Mouse (Mus musculus): ENCODE data around the gene Gm9376. TPM values are rescaled to one million over a fixed set of nuclear protein-coding genes. Genes with fewer than 3 reads are reported as not detected.

The Gm9376 gene
- polyA plus RNA-seq, 1 experiment from 2014 or later: not detected

- H3K4me1 ChIP-seq (ENCODE audit: control insufficient read depth, insufficient read depth, low read length): 0 out of 2 replicates have a peak, but pooled peaks cover 8% of the 10 kb centered on the region
Measured at GRCm38 (mm10) chr14:118235361-118235972, 31.3 kb upstream of the Gm9376 start.

GRCm38 (mm10) chr14:118235973-118236885 lies 30.5 kb upstream of the Gm9376 start:
- H3K27ac ChIP-seq (replicated peaks; ENCODE audit: low read depth, low read length): peak overlapping the region; percentile 89
- H3K4me2 ChIP-seq (ENCODE audit: low read length): peak overlapping the region; percentile 84
- H3K4me3 ChIP-seq (replicated peaks; ENCODE audit: low read depth, low read length): peak overlapping the region; percentile 65
- no peaks in the 10 kb centered on the region for H3K36me3 ChIP-seq (ENCODE audit: control insufficient read depth, insufficient read depth, low read length)
- peak overlapping the region; percentile 80 for H3K9ac ChIP-seq (replicated peaks; ENCODE audit: low read length)
- DNase-seq: peak; percentile 84
- H3K9me3 ChIP-seq (ENCODE audit: control insufficient read depth, low read length): no peaks in the 10 kb centered on the region
- H3K4me1 ChIP-seq (ENCODE audit: control insufficient read depth, insufficient read depth, low read length): 0 out of 2 replicates have a peak, but pooled peaks cover 8% of the 10 kb centered on the region
- peaks cover 26% of the 10 kb centered on the region for H3K27me3 ChIP-seq (ENCODE audit: control insufficient read depth, insufficient read depth, low read length)
- under 1% methylated on average over 73 of the region's 73 CpGs for WGBS
- ATAC-seq (ENCODE audit: low FRiP score, low TSS enrichment): peak; percentile 70

More at GRCm38 (mm10) chr14:118235361-118235972, 31.3 kb upstream of the Gm9376 start:
- Histone ChIP-seq H3K27me3 (ENCODE audit: control insufficient read depth, insufficient read depth, low read length) (peaks cover 30% of the 10 kb centered on the region), H3K36me3 (ENCODE audit: control insufficient read depth, insufficient read depth, low read length) (no peaks in the 10 kb centered on the region), H3K4me2 (ENCODE audit: low read length) (peak overlapping the region; percentile 84), H3K9ac (replicated peaks; ENCODE audit: low read length) (peak overlapping the region; percentile 80), H3K4me3 (replicated peaks; ENCODE audit: low read depth, low read length) (peak overlapping the region; percentile 65), H3K27ac (replicated peaks; ENCODE audit: low read depth, low read length) (peak overlapping the region; percentile 89), H3K9me3 (ENCODE audit: control insufficient read depth, low read length) (no peaks in the 10 kb centered on the region)
- WGBS: under 1% methylated on average over 61 of the region's 62 CpGs
- peak; percentile 74 for DNase-seq
- no peak for ATAC-seq (ENCODE audit: low FRiP score, low TSS enrichment)

- DNase-seq: peak; percentile 88
Measured at GRCm38 (mm10) chr14:118236886-118237289, 29.9 kb upstream of the Gm9376 start, which contains the start of gene Sox21. TSS of gene Sox21 (minus strand) at chr14:118237030.

GRCm38 (mm10) chr14:118237786-118238185 lies 29.0 kb upstream of the Gm9376 start:
- peak overlapping the region; percentile 65 for H3K4me3 ChIP-seq (replicated peaks; ENCODE audit: low read depth, low read length)
- 0 out of 2 replicates have a peak, but pooled peaks cover 8% of the 10 kb centered on the region for H3K4me1 ChIP-seq (ENCODE audit: control insufficient read depth, insufficient read depth, low read length)
- peaks cover 2% of the 10 kb centered on the region for H3K9me3 ChIP-seq (ENCODE audit: control insufficient read depth, low read length)
- peak overlapping the region; percentile 38; the same call in 1 of the 2 replicates for H3K9ac ChIP-seq (replicated peaks; ENCODE audit: low read length)
- WGBS: 3% methylated on average over 6 of the region's 6 CpGs
- H3K27ac ChIP-seq (replicated peaks; ENCODE audit: low read depth, low read length): no peak overlapping the region
- DNase-seq: peak; percentile 31
- peaks cover 22% of the 10 kb centered on the region for H3K27me3 ChIP-seq (ENCODE audit: control insufficient read depth, insufficient read depth, low read length)
- ATAC-seq (ENCODE audit: low FRiP score, low TSS enrichment): no peak
- peak overlapping the region; percentile 84 for H3K4me2 ChIP-seq (ENCODE audit: low read length)
- H3K36me3 ChIP-seq (ENCODE audit: control insufficient read depth, insufficient read depth, low read length): no peaks in the 10 kb centered on the region

More at GRCm38 (mm10) chr14:118236886-118237289, 29.9 kb upstream of the Gm9376 start, which contains the start of gene Sox21:
- H3K4me1 ChIP-seq (ENCODE audit: control insufficient read depth, insufficient read depth, low read length): 0 out of 2 replicates have a peak, but pooled peaks cover 8% of the 10 kb centered on the region
- peak within 1 kb of the TSS; percentile 80 for H3K9ac ChIP-seq (replicated peaks; ENCODE audit: low read length)
- no peaks in the 10 kb centered on the region; the same call in 1 of the 2 replicates for H3K9me3 ChIP-seq (ENCODE audit: control insufficient read depth, low read length)
- H3K27me3 ChIP-seq (ENCODE audit: control insufficient read depth, insufficient read depth, low read length): peaks cover 26% of the 10 kb centered on the region
- peak within 1 kb of the TSS; percentile 84 for H3K4me2 ChIP-seq (ENCODE audit: low read length)
- H3K27ac ChIP-seq (replicated peaks; ENCODE audit: low read depth, low read length): peak within 1 kb of the TSS; percentile 89
- no peaks in the 10 kb centered on the region for H3K36me3 ChIP-seq (ENCODE audit: control insufficient read depth, insufficient read depth, low read length)
- WGBS: under 1% methylated on average over 34 of the region's 34 CpGs
- peak; percentile 83 for ATAC-seq (ENCODE audit: low FRiP score, low TSS enrichment)
- H3K4me3 ChIP-seq (replicated peaks; ENCODE audit: low read depth, low read length): peak within 1 kb of the TSS; percentile 65

GRCm38 (mm10) chr14:118239351-118239750 lies 27.4 kb upstream of the Gm9376 start:
- 8% methylated on average over 8 of the region's 8 CpGs for WGBS
- Histone ChIP-seq H3K27ac (replicated peaks; ENCODE audit: low read depth, low read length) (no peak overlapping the region), H3K4me1 (ENCODE audit: control insufficient read depth, insufficient read depth, low read length) (0 out of 2 replicates have a peak, but pooled peaks cover 8% of the 10 kb centered on the region), H3K36me3 (ENCODE audit: control insufficient read depth, insufficient read depth, low read length) (no peaks in the 10 kb centered on the region), H3K9ac (replicated peaks; ENCODE audit: low read length) (no peak overlapping the region), H3K4me3 (replicated peaks; ENCODE audit: low read depth, low read length) (no peak overlapping the region), H3K27me3 (ENCODE audit: control insufficient read depth, insufficient read depth, low read length) (peaks cover 18% of the 10 kb centered on the region), H3K9me3 (ENCODE audit: control insufficient read depth, low read length) (peaks cover 17% of the 10 kb centered on the region), H3K4me2 (ENCODE audit: low read length) (peak overlapping the region; percentile 43)
- peak; percentile 46 for DNase-seq
- ATAC-seq (ENCODE audit: low FRiP score, low TSS enrichment): no peak

GRCm38 (mm10) chr14:118241416-118241815 lies 25.3 kb upstream of the Gm9376 start:
- 96% methylated on average over 2 of the region's 2 CpGs for WGBS
- Histone ChIP-seq H3K27ac (replicated peaks; ENCODE audit: low read depth, low read length) (no peak overlapping the region), H3K4me1 (ENCODE audit: control insufficient read depth, insufficient read depth, low read length) (no peaks in the 10 kb centered on the region), H3K27me3 (ENCODE audit: control insufficient read depth, insufficient read depth, low read length) (peaks cover 12% of the 10 kb centered on the region), H3K9me3 (ENCODE audit: control insufficient read depth, low read length) (peaks cover 19% of the 10 kb centered on the region), H3K9ac (replicated peaks; ENCODE audit: low read length) (no peak overlapping the region), H3K4me3 (replicated peaks; ENCODE audit: low read depth, low read length) (no peak overlapping the region), H3K4me2 (ENCODE audit: low read length) (no peak overlapping the region), H3K36me3 (ENCODE audit: control insufficient read depth, insufficient read depth, low read length) (no peaks in the 10 kb centered on the region)
- ATAC-seq (ENCODE audit: low FRiP score, low TSS enrichment) (no peak), DNase-seq (no peak)

- no peak overlapping the region for H3K4me2 ChIP-seq (ENCODE audit: low read length)
- no peak overlapping the region for H3K9ac ChIP-seq (replicated peaks; ENCODE audit: low read length)
- 94% methylated on average over 6 of the region's 6 CpGs for WGBS
- H3K4me1 ChIP-seq (ENCODE audit: control insufficient read depth, insufficient read depth, low read length): no peaks in the 10 kb centered on the region
- no peaks in the 10 kb centered on the region for H3K36me3 ChIP-seq (ENCODE audit: control insufficient read depth, insufficient read depth, low read length)
- H3K27me3 ChIP-seq (ENCODE audit: control insufficient read depth, insufficient read depth, low read length): no peaks in the 10 kb centered on the region
- ATAC-seq (ENCODE audit: low FRiP score, low TSS enrichment) (no peak), DNase-seq (no peak)
- H3K4me3 ChIP-seq (replicated peaks; ENCODE audit: low read depth, low read length): no peak overlapping the region
- H3K27ac ChIP-seq (replicated peaks; ENCODE audit: low read depth, low read length): no peak overlapping the region
- H3K9me3 ChIP-seq (ENCODE audit: control insufficient read depth, low read length): no peaks in the 10 kb centered on the region
Measured at GRCm38 (mm10) chr14:118253381-118253780, 13.4 kb upstream of the Gm9376 start.

GRCm38 (mm10) chr14:118268849-118269248 lies 2.1 kb downstream of the Gm9376 start:
- Histone ChIP-seq H3K36me3 (ENCODE audit: control insufficient read depth, insufficient read depth, low read length) (no peaks in the 10 kb centered on the region), H3K27me3 (ENCODE audit: control insufficient read depth, insufficient read depth, low read length) (no peaks in the 10 kb centered on the region), H3K4me1 (ENCODE audit: control insufficient read depth, insufficient read depth, low read length) (no peaks in the 10 kb centered on the region), H3K9ac (replicated peaks; ENCODE audit: low read length) (no peak overlapping the region), H3K4me2 (ENCODE audit: low read length) (no peak overlapping the region), H3K4me3 (replicated peaks; ENCODE audit: low read depth, low read length) (no peak overlapping the region), H3K9me3 (ENCODE audit: control insufficient read depth, low read length) (no peaks in the 10 kb centered on the region), H3K27ac (replicated peaks; ENCODE audit: low read depth, low read length) (no peak overlapping the region)
- no peak for DNase-seq
- ATAC-seq (ENCODE audit: low FRiP score, low TSS enrichment): no peak
- 91% methylated on average over 4 of the region's 4 CpGs for WGBS

Measured in midbrain, embryonic 14.5 days (tissue).